Mouse (Mus musculus) forebrain, embryonic 15.5 days (tissue): ENCODE results near the gene Dcdc2a. TPM values are rescaled to one million over a fixed set of nuclear protein-coding genes. Genes with fewer than 3 reads are reported as not detected.

Experiments used
- ATAC-seq: fragments of 200-750 bp; cut with Nextera tagmentation; replicated peaks from 2 replicates; pipeline ENCODE4 v1.8.0; 2017; ENCODE audit warnings: mild to moderate bottlenecking, moderate TSS enrichment, moderate library complexity
- H3K27ac ChIP-seq: fragments of 300-500 bp; sonication (generic); replicated peaks from 2 replicates; pipeline ENCODE4 v1.5.1; 2015; ENCODE audit warnings: mild to moderate bottlenecking, inconsistent platforms
- H3K27me3 ChIP-seq: fragments of 300-500 bp; sonication (generic); 2 replicates; pipeline ENCODE4 v1.6.1; 2015; ENCODE audit warnings: inconsistent platforms
- H3K36me3 ChIP-seq: fragments of 300-500 bp; sonication (generic); 2 replicates; pipeline ENCODE4 v1.6.1; 2015; ENCODE audit warnings: mild to moderate bottlenecking, inconsistent platforms
- H3K4me1 ChIP-seq: fragments of 300-500 bp; sonication (generic); 2 replicates; pipeline ENCODE4 v1.6.1; 2015; ENCODE audit warnings: inconsistent platforms
- H3K4me2 ChIP-seq: fragments of 300-500 bp; sonication (generic); replicated peaks from 2 replicates; pipeline ENCODE4 v1.6.1; 2015; ENCODE audit warnings: mild to moderate bottlenecking, inconsistent platforms
- H3K4me3 ChIP-seq: fragments of 300-500 bp; sonication (generic); 2 replicates; pipeline ENCODE4 v1.5.1; 2015; ENCODE audit warnings: mild to moderate bottlenecking, inconsistent platforms
- H3K9ac ChIP-seq: fragments of 300-500 bp; sonication (generic); replicated peaks from 2 replicates; pipeline ENCODE4 v1.6.1; 2015; ENCODE audit warnings: mild to moderate bottlenecking, inconsistent platforms
- H3K9me3 ChIP-seq: fragments of 300-500 bp; sonication (generic); 2 replicates; pipeline ENCODE4 v1.6.1; 2016; ENCODE audit warnings: inconsistent platforms
- WGBS: fragments of 180-500 bp; shearing (Covaris S2); methylation state at CpG from one replicate; pipeline ENCODE4 v1.1.7; 2015; ENCODE audit warnings: mixed read lengths; 5-methylcytosine and 5-hydroxymethylcytosine counted together
- polyA plus RNA-seq: library from polyadenylated mRNA; unstranded; fragments of >200 nt; fragmentation: Nextera tagmentation; extraction: Ambion mirVana; gene quantifications from 2 replicates; pipeline ENCODE4 v1.2.1, GENCODE M21; 2015

The Dcdc2a gene
- polyA plus RNA-seq, 1 experiment from 2014 or later: 1.8 TPM

DNA sequence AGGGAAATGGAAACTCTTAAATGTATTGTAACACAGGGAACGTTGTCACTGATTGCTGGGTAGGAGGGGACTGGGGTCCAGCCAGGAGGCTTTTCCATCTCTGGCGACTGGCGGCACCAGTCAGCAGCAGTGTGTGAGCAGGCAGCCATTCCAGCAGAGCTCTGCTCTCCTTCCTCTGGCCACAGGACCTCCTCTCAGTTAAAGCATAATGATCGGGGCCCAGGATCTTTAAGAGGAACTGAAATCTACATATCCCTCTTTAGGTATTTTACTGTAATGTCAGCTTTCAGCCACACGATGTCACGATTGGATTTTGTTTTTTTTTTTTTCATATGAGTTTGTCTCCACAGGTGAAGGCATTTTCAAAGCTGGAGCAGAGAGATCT lies 131.5 kb downstream of the Dcdc2a start:
- peak overlapping the region; percentile 32 for H3K4me2 ChIP-seq
- no peak overlapping the region; the same call in 1 of the 2 replicates for H3K27ac ChIP-seq
- no peaks in the 10 kb centered on the region for H3K9me3 ChIP-seq
- H3K4me3 ChIP-seq: 0 out of 2 replicates have a peak overlapping the region, but pooled peaks have one; percentile 9
- peaks cover 8% of the 10 kb centered on the region for H3K4me1 ChIP-seq
- ATAC-seq: peak; percentile 80
- no peaks in the 10 kb centered on the region for H3K36me3 ChIP-seq
- H3K27me3 ChIP-seq: no peaks in the 10 kb centered on the region
- WGBS: 4% methylated on average over 6 of the region's 6 CpGs
- no peak overlapping the region for H3K9ac ChIP-seq

DNA sequence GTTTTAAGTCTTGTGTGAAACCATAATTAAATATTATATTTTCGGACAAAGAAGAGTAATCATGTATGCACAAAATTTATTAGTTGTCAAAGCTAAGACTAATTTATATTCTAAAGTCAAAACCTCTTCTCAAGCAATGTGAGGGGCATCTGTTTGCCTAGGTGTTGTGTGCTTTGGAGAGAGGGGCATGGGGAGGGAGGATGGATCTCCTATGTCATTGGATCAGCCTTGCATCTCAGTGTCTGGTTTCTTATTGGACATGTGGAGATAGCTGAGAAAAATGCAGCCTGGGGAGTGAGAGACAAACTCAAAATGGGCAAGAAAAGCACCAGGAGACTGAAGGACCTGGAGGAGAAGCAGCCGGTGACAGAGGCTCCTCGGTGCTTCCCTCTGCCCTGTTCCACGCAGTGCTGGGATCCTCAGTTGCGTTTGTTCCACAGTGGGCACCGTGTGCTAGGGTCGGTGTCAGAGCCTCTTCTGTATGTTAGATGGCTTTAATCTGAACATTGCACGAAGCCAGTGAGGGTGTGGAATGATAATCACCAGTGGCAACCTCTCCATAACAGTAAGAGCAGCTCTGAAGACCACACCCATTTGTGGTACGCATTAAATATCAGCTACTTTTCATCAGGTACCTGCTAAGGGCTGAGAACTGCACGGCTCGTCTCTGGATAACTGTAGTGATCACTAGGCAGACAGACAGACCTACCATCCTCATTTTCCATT lies 133.8 kb downstream of the Dcdc2a start:
- Histone ChIP-seq H3K4me1 (peaks cover 9% of the 10 kb centered on the region), H3K4me2 (no peak overlapping the region), H3K9ac (no peak overlapping the region), H3K9me3 (no peaks in the 10 kb centered on the region), H3K27ac (no peak overlapping the region), H3K36me3 (no peaks in the 10 kb centered on the region), H3K27me3 (no peaks in the 10 kb centered on the region), H3K4me3 (no peak overlapping the region)
- no peak for ATAC-seq
- whole genome bisulfite sequencing: 90% methylated on average over 11 of the region's 11 CpGs

DNA sequence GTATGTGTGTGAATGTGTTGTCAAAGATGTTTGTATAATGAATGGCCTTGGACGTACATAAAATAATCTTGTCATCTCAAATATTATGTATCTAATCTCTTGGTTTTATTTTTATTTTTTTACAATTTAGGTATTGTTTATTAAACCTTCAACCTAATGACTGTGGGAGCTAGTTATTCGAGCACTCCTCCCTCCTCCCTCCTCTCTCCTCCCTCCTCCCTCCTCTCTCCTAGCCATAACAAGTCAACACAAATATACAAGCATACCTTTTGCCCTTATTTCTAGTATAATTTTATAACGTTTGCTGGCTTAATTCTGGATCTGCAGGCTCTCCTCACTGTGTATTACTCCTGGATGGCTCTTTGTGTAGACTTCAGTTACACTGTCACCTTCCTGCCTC lies 134.4 kb downstream of the Dcdc2a start:
- no peak overlapping the region for H3K4me3 ChIP-seq
- H3K36me3 ChIP-seq: no peaks in the 10 kb centered on the region
- no peak overlapping the region for H3K4me2 ChIP-seq
- 77% methylated on average over 3 of the region's 3 CpGs for WGBS
- no peaks in the 10 kb centered on the region for H3K27me3 ChIP-seq
- H3K27ac ChIP-seq: no peak overlapping the region
- ATAC-seq: no peak
- H3K9ac ChIP-seq: no peak overlapping the region
- peaks cover 11% of the 10 kb centered on the region for H3K4me1 ChIP-seq
- H3K9me3 ChIP-seq: no peaks in the 10 kb centered on the region

GRCm38 (mm10) chr13:25195706-25196105 lies 139.9 kb downstream of the Dcdc2a start:
- no peaks in the 10 kb centered on the region for H3K36me3 ChIP-seq
- H3K9ac ChIP-seq: no peak overlapping the region
- H3K27me3 ChIP-seq: no peaks in the 10 kb centered on the region
- whole genome bisulfite sequencing: 91% methylated on average over 10 of the region's 10 CpGs
- 0 out of 2 replicates have a peak, but pooled peaks cover 3% of the 10 kb centered on the region for H3K4me1 ChIP-seq
- H3K27ac ChIP-seq: no peak overlapping the region
- H3K9me3 ChIP-seq: no peaks in the 10 kb centered on the region
- no peak overlapping the region for H3K4me3 ChIP-seq
- no peak for ATAC-seq
- no peak overlapping the region for H3K4me2 ChIP-seq

DNA sequence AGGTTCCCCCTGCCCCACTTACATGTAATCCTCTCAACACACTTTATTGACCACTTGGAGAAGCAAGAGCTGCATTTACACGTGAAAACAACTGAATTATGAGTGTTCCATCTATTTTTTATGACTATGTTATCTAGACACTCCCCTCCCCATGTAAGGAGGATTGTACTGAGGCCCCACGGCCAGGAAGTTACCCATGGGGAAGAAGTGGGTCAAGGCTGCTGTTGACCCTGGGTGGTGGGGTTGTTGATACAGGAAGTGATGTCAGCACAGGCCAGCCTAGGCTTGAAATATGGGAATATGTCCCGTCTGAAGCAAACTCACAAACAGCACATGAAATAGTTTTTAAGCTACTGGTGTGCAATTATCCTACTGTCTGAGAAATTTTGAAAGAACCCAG lies 144.1 kb downstream of the Dcdc2a start:
- no peak overlapping the region for H3K27ac ChIP-seq
- H3K4me2 ChIP-seq: no peak overlapping the region
- no peaks in the 10 kb centered on the region for H3K9me3 ChIP-seq
- H3K9ac ChIP-seq: no peak overlapping the region
- H3K4me1 ChIP-seq: no peaks in the 10 kb centered on the region
- 75% methylated on average over 3 of the region's 3 CpGs for WGBS
- H3K36me3 ChIP-seq: no peaks in the 10 kb centered on the region
- no peak overlapping the region for H3K4me3 ChIP-seq
- no peaks in the 10 kb centered on the region for H3K27me3 ChIP-seq
- no peak for ATAC-seq

DNA sequence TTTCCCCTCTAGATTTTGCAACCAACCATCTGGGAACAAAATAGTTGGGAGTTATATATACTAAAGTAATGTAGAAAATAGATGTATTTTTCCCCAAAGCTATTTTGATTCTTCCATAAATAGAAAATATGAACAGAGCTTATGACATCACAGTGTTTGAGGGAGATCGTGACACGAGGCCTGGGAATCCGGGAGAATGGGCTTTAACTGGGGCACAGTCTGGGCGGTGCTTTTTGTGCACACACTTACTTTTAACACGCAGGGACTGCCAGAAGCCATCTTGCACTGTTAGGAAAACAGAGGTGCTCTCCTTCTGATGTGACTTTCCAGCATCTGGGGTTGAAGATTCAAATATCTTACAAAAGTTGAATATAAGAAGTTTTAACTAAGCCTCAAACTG lies 151.1 kb downstream of the Dcdc2a start:
- H3K27ac ChIP-seq: no peak overlapping the region
- no peaks in the 10 kb centered on the region for H3K27me3 ChIP-seq
- no peak for ATAC-seq
- H3K4me1 ChIP-seq: no peaks in the 10 kb centered on the region
- H3K36me3 ChIP-seq: no peaks in the 10 kb centered on the region
- H3K9ac ChIP-seq: no peak overlapping the region
- H3K9me3 ChIP-seq: no peaks in the 10 kb centered on the region
- H3K4me3 ChIP-seq: no peak overlapping the region
- WGBS: 96% methylated on average over 5 of the region's 5 CpGs
- no peak overlapping the region for H3K4me2 ChIP-seq

- no peaks in the 10 kb centered on the region for H3K4me1 ChIP-seq
- H3K9ac ChIP-seq: no peak overlapping the region
- no peak for ATAC-seq
- no peaks in the 10 kb centered on the region for H3K36me3 ChIP-seq
- H3K27ac ChIP-seq: no peak overlapping the region
- 78% methylated on average over 1 of the region's 1 CpGs for WGBS
- H3K9me3 ChIP-seq: no peaks in the 10 kb centered on the region
- no peak overlapping the region for H3K4me3 ChIP-seq
- no peak overlapping the region for H3K4me2 ChIP-seq
- H3K27me3 ChIP-seq: no peaks in the 10 kb centered on the region
These were observed 162.6 kb downstream of the Dcdc2a start for GRCm38 (mm10) chr13:25218394-25218793.

DNA sequence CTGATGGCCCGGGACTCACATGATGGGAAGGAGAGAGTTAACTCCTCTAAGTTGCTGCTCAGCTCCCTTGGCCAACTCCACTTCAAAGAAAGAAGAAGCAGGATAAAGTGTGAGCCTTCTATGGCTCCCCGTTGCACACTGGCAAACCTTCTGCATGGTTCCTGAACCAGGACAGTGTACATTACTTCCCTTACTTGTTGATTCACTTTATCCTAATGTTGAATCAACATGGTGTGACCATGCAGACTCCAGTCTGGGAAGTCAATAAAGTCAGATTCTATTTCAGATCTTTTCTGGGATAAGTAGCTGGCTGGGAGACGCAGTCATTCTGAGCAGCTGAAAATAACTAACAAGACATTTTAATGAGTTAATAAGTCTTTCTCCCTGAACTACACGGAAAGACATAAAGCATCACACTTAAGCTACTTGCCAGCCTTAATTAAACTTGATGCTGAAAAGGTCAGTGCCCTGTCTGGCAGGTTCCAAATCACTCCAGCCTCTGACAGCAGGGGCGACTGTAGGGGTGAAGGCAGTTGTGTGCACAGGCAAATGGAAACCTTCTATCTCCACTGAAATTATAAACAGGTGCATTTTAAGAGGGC lies 164.5 kb downstream of the Dcdc2a start:
- ATAC-seq: no peak
- 68% methylated on average over 5 of the region's 5 CpGs for WGBS
- Histone ChIP-seq H3K27me3 (no peaks in the 10 kb centered on the region), H3K4me3 (no peak overlapping the region), H3K9ac (no peak overlapping the region), H3K4me1 (no peaks in the 10 kb centered on the region), H3K36me3 (no peaks in the 10 kb centered on the region), H3K4me2 (no peak overlapping the region), H3K27ac (no peak overlapping the region), H3K9me3 (no peaks in the 10 kb centered on the region)

DNA sequence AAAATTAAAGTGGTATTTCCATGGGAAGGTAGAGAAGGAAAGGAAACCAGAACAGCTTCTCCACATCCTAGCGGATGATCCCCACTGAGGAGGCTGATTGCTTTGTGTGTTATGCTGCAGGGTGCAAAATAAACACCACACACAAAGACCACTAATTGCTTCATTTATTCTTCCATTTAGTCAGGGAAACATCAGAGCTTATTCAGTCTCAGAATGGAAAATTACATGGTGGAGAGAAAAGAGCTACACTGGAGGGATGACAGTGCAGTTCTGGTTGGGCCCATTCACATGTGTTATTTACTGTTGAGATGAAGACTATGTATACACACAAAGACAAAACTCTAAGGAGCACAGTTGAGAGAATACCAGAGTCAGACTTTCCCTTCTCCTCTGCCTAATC lies 196.1 kb downstream of the Dcdc2a start:
- Histone ChIP-seq H3K9ac (no peak overlapping the region), H3K4me2 (no peak overlapping the region), H3K27me3 (no peaks in the 10 kb centered on the region), H3K9me3 (no peaks in the 10 kb centered on the region), H3K4me1 (no peaks in the 10 kb centered on the region; the same call in 1 of the 2 replicates), H3K36me3 (no peaks in the 10 kb centered on the region), H3K4me3 (no peak overlapping the region), H3K27ac (0 out of 2 replicates have a peak overlapping the region, but pooled peaks have one; percentile 43)
- peak; percentile 66 for ATAC-seq
- 47% methylated on average over 1 of the region's 1 CpGs for WGBS

- 86% methylated on average over 9 of the region's 9 CpGs for WGBS
- no peak overlapping the region for H3K4me3 ChIP-seq
- no peaks in the 10 kb centered on the region for H3K36me3 ChIP-seq
- H3K27me3 ChIP-seq: no peaks in the 10 kb centered on the region
- no peak overlapping the region for H3K4me2 ChIP-seq
- no peak overlapping the region for H3K9ac ChIP-seq
- no peaks in the 10 kb centered on the region for H3K9me3 ChIP-seq
- H3K4me1 ChIP-seq: no peaks in the 10 kb centered on the region; the same call in 1 of the 2 replicates
- no peak overlapping the region for H3K27ac ChIP-seq
- ATAC-seq: no peak
These were observed 198.9 kb downstream of the Dcdc2a start for GRCm38 (mm10) chr13:25254478-25255263.

DNA sequence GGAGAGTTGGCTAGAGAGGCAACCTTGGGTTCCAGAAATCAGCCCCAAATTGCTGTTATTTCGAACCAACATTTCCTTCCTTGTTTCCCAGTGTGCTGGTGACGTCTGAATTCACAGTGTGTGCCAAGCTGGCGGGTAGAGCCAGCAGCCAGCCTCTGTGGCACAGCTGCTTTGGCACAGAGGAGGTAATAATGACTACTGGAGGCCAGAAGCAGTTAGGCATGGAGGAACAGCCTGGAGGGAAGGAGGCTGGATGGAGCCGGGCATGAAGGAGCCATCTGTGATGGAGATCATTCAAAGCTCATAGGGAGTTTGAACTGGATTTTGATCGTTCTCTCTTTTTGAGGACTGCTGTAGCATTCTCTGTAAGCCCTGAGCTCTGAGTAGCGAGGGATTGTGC lies 201.8 kb downstream of the Dcdc2a start:
- Histone ChIP-seq H3K4me3 (no peak overlapping the region), H3K27me3 (no peaks in the 10 kb centered on the region), H3K9ac (no peak overlapping the region), H3K9me3 (no peaks in the 10 kb centered on the region), H3K27ac (no peak overlapping the region), H3K36me3 (no peaks in the 10 kb centered on the region), H3K4me2 (no peak overlapping the region), H3K4me1 (no peaks in the 10 kb centered on the region; the same call in 1 of the 2 replicates)
- 76% methylated on average over 6 of the region's 6 CpGs for WGBS
- ATAC-seq: 0 out of 2 replicates have a peak, but pooled peaks have one; percentile 32
